Mouse (Mus musculus) left cerebral cortex, adult 11 months (tissue): ENCODE results near the gene Zfp322a.
"Not testable (repeated sequence)": the region's sequence is repeated elsewhere in the genome, so short reads cannot be mapped to it uniquely, and the experiment has no call there.

Experiments used
- DNase-seq: peaks from one replicate; pipeline ENCODE4 v3.0.0; 2022; ENCODE audit warnings: low spot score

Gene Zfp322a

DNA sequence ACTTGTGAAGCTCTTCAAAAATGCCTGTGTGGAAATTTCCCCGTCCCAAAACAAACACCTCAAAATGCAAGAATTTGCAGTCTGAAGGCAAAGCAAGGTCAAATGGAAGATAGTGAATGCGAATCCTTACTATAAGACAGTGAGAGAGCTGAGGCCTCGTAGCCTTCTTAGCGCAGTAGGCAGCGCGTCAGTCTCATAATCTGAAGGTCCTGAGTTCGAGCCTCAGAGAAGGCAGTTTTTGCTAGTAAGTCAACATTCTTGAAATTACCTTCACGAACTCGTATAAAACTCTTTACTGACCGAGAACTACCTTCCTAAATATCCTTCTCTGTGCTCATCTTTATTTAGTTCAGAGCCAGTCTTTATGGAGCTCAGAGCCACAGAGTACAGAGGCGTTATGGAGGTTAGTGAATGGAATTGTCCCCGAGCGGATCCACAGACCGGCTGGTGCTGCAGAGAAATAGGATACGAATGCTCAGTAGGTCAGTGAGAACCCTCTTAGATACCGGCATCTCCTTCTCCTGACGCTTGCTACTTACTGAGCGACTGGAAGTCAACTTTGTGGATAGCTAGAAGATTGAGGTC lies 51.6 kb downstream of the Zfp322a start:
- no peak for DNase-seq

DNA sequence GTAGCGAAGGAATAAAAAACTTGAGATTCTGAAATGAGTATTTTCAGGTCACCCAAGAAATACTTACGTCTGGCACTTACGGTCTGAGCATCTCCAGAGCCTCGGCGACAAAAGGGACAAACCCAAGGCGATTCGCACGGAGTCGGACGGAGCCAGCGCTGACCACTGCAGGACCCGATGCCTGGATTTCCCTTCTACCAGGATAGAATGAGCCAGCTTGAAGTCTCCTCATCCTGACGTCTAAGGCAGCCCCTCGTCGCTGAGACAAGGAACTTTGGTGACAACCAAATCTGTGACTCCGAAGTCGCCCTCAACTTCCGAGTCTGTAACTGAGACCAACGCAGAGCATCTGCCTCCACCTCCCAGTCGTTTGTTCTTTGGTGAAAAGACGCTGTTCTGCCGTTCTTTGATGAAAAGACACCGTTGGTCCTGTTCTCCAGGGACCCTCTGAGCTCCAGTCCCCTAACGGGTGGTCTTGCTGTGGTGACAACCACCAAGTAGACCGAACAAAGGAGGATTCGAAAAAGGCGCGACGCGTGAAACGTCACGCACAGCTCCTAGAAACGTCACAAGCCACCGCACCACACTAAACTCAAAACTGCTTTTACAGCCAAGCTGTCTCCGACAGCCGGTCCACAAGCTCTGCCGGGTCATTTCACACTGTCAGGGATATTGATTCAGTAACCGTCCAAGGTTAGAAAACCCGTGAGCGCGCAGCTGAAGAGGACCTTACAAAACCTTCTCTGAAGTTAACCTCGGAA lies 55.9 kb downstream of the Zfp322a start:
- DNase-seq: no peak

DNA sequence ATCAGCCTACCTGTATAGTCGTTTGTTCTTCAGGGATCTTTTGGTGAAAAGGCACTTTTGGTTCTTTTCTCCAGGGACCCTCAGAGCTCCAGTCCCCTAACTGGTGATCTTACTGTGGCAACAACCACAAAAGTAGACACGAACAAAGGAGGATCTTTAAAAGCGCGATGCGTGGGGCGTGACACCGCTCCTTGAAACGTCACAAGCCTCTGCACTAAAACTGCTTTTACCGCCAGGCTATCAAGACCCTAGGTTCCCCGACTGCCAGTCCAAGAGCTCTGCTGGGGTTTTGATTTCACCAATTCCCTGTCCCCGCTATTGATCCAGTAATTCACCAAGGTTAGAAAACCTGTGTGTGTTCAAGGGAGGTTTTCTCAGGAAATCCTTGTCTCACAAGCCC lies 59.0 kb downstream of the Zfp322a start:
- DNase-seq: no peak

DNA sequence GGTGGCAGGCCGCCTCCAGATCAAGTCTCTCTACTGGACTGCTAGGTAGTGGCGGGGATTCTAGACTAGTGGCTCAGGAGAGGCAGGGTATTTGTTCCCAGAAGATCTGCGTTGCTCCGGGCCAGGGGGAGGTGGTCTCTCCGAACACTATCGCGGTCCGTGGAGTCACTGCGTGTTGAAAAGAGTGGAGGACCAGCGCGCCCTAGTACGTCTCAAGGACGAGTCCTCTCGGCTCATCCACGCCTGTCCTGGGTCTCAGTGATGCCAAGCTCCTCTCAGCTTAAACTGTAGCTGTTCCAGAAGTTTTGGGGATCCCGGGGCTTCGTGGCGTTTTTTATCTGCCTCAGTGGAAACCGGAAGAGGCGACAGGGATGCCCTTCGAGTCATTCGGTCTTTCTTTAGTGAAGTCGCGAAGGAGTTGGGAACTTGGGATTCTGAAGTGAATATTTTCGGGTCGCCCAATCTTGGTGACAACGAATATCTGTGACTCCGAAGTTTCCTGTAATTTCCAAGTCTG lies 59.5 kb downstream of the Zfp322a start:
- no peak for DNase-seq

DNA sequence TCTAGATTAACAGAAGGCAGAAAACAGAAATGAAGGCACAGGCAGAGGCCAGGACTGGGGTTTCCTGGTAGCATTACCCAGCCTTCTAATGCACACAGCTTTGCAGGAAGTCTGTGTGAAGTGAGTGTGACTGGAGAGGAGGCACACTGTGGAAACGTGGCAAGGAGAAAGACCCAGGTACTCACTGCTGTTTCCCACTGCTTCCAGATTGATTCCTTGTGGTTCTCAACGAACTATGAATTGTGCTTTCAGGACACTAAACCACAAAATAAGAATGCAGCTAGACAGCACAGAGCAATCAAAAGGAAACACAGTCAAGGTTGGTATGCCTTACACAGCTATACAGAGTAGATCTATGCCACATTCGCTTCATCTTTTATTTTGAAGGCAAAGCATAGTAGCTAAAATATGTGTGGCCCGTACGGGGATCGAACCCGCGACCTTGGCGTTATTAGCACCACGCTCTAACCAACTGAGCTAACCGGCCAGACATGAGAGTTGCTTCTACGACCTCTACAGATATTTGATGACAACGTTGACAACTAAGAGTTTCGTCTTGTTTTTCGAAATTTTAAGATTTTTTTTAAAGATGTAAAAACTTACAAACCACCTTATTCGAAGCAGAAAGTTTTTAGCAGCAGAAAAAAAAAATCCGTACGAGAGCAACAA lies 60.2 kb downstream of the Zfp322a start:
- DNase-seq: not testable (repeated sequence)

DNA sequence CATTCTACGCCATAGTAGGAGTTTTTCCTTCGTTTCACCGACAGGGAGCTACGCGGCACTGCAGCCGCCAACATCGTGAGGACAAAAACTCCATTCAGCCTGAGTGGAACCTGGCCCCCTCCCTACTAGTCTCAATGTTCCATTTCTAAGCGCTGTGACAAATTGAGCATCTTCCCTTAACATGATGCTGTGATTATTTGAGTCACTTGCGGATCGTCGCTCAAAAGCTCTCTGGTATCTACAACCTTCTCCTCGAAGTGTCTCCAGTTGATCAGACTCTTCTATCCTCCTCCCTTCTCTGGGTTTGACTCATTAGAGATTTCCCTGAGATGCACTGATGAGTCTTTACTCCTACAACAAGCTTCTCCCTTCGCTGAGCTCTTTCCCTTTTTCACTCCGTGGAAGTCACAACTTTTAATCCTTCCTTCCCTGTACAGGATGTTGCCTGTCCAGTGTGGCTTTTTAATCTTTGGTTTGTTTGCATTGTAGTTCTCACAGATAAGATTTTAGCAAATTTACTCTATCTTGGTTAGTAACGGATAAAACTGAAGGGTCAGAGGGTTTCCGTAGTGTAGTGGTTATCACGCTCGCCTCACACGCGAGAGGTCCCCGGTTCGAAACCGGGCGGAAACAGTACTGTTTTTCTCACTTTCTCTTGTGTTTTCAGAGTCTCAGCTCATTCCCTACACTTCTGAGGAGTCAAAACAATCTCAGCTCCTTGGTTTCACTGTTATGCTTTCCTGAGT lies 61.8 kb downstream of the Zfp322a start:
- DNase-seq: no peak

DNA sequence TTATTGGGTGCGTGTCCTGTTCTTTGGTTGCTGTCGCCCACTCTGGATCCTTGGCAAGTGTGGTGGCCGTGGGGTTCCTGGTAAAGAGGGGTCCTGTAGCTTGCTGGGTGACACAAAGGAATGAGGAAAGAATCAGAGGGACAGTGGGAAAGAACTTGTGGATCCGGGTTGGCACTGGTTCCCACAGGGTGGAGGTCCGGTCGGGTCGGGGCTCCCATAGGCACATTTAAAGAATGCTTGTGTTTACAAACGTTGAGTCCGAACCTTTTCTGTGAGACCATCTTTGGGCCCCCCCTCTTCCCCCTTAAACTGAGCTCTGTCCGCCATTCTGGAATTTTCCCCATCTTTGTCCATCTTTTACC lies 62.3 kb downstream of the Zfp322a start:
- no peak for DNase-seq
